Mouse (Mus musculus) CH12.LX (cell line): ENCODE results near the gene Gm20388. TPM values are rescaled to one million over a fixed set of nuclear protein-coding genes. Genes with fewer than 3 reads are reported as not detected.

Source experiments
- DNase-seq: peaks from one replicate; pipeline ENCODE4 v3.0.0-alpha.2; 2013; ENCODE audit errors: extremely low read depth
- H3K27ac ChIP-seq: 2 replicates; pipeline ENCODE4 v1.5.1; 2012; ENCODE audit warnings: low read depth, mild to moderate bottlenecking, control low read depth, moderate library complexity; ENCODE audit not compliant: insufficient read depth
- H3K27me3 ChIP-seq: replicated peaks from 2 replicates; pipeline ENCODE3; 2012; ENCODE audit warnings: inconsistent platforms
- H3K36me3 ChIP-seq, 2 experiments: replicated peaks in 1 of 2; 2 replicates each; pipeline versions ENCODE3 to v1.6.1; 2012; ENCODE audit warnings: inconsistent platforms in 1 of 2, low read length in 1 of 2, mild to moderate bottlenecking in 1 of 2, mixed read lengths in 1 of 2, moderate library complexity in 1 of 2; ENCODE audit not compliant: control insufficient read depth in 1 of 2, insufficient read depth in 1 of 2
- H3K4me1 ChIP-seq, 2 experiments: 2 replicates each; pipeline ENCODE4 v1.6.1; 2012; ENCODE audit warnings: inconsistent platforms in 1 of 2, moderate library complexity in 1 of 2; ENCODE audit not compliant: insufficient read depth in 2 of 2, control insufficient read depth in 1 of 2
- H3K4me2 ChIP-seq: 2 replicates; pipeline ENCODE4 v1.6.1; 2012; ENCODE audit warnings: low read depth, mild to moderate bottlenecking, control low read depth; ENCODE audit not compliant: poor library complexity, insufficient read depth, severe bottlenecking
- H3K4me3 ChIP-seq, 3 experiments: fragments of 150-350 bp in 1 of 3; sonication (generic) in 1 of 3; replicated peaks in 1 of 3; 2 replicates each; pipeline versions ENCODE3 to v1.5.1; 2011 to 2012; ENCODE audit warnings: low read depth in 2 of 3, low read length in 2 of 3, mild to moderate bottlenecking in 2 of 3, moderate library complexity in 2 of 3, control low read depth in 1 of 3, improper control_type of control experiment in 1 of 3, inconsistent platforms in 1 of 3, mixed read lengths in 1 of 3; ENCODE audit not compliant: poor library complexity in 1 of 3
- H3K79me2 ChIP-seq: replicated peaks from 2 replicates; pipeline ENCODE4 v1.6.1; 2012; ENCODE audit warnings: mild to moderate bottlenecking, moderate library complexity; ENCODE audit not compliant: control insufficient read depth, poor library complexity, insufficient read depth, severe bottlenecking; ENCODE audit errors: extremely low read depth
- H3K9ac ChIP-seq: 2 replicates; pipeline ENCODE4 v1.6.1; 2012; ENCODE audit warnings: low read depth, mild to moderate bottlenecking, control low read depth, moderate library complexity; ENCODE audit not compliant: insufficient read depth
- H3K9me3 ChIP-seq: replicated peaks from 2 replicates; pipeline ENCODE3; 2012; ENCODE audit warnings: low read length, inconsistent platforms, mixed read lengths
- BHLHE40 ChIP-seq: IDR thresholded peaks from 2 replicates; pipeline ENCODE4 v1.6.1; 2011; ENCODE audit warnings: mild to moderate bottlenecking, low read depth, low read length, improper control_type of control experiment
- CHD1 ChIP-seq: IDR thresholded peaks from 2 replicates; pipeline ENCODE4 v1.6.1; 2012; ENCODE audit warnings: low read depth, low read length, improper control_type of control experiment, inconsistent platforms
- CHD2 ChIP-seq: IDR thresholded peaks from 2 replicates; pipeline ENCODE4 v1.6.1; 2011; ENCODE audit warnings: low read length, improper control_type of control experiment
- E2F4 ChIP-seq: IDR thresholded peaks from 2 replicates; pipeline ENCODE4 v1.6.1; 2011; ENCODE audit warnings: low read depth, low read length, improper control_type of control experiment; ENCODE audit not compliant: insufficient replicate concordance
- EP300 ChIP-seq: IDR thresholded peaks from 2 replicates; pipeline ENCODE4 v1.6.1; 2011; ENCODE audit warnings: low read length, improper control_type of control experiment
- GABPA ChIP-seq: IDR thresholded peaks from 2 replicates; pipeline ENCODE4 v1.6.1; 2012; ENCODE audit warnings: low read depth, low read length, improper control_type of control experiment, inconsistent platforms; ENCODE audit not compliant: insufficient replicate concordance
- HCFC1 ChIP-seq: IDR thresholded peaks from 2 replicates; pipeline ENCODE4 v1.6.1; 2012; ENCODE audit warnings: low read depth, mild to moderate bottlenecking, inconsistent platforms, low read length, improper control_type of control experiment
- IRF4 ChIP-seq: IDR thresholded peaks from 2 replicates; pipeline ENCODE4 v1.6.1; 2014; ENCODE audit warnings: low read depth, mild to moderate bottlenecking, inconsistent platforms, low read length, improper control_type of control experiment
- JUN ChIP-seq: IDR thresholded peaks from 2 replicates; pipeline ENCODE4 v1.6.1; 2011; ENCODE audit warnings: low read depth, mild to moderate bottlenecking, low read length, improper control_type of control experiment, moderate library complexity; ENCODE audit not compliant: insufficient read depth
- KAT2A ChIP-seq: IDR thresholded peaks from 2 replicates; pipeline ENCODE4 v1.6.1; 2012; ENCODE audit warnings: low read length, improper control_type of control experiment, inconsistent platforms; ENCODE audit not compliant: insufficient replicate concordance
- MAFK ChIP-seq: IDR thresholded peaks from 2 replicates; pipeline ENCODE4 v1.6.1; 2011; ENCODE audit warnings: low read length, improper control_type of control experiment; ENCODE audit not compliant: insufficient replicate concordance
- MAZ ChIP-seq: IDR thresholded peaks from 2 replicates; pipeline ENCODE4 v1.6.1; 2012; ENCODE audit warnings: low read depth, mild to moderate bottlenecking, inconsistent platforms, low read length, improper control_type of control experiment, moderate library complexity
- MXI1 ChIP-seq: IDR thresholded peaks from 2 replicates; pipeline ENCODE4 v1.6.1; 2011; ENCODE audit warnings: mild to moderate bottlenecking, low read depth, low read length, improper control_type of control experiment
- MYC ChIP-seq: IDR thresholded peaks from 2 replicates; pipeline ENCODE4 v1.6.1; 2011; ENCODE audit warnings: low read depth, mild to moderate bottlenecking, improper control_type of control experiment, low read length
- PAX5 ChIP-seq: IDR thresholded peaks from 2 replicates; pipeline ENCODE4 v1.6.1; 2012; ENCODE audit warnings: low read length, inconsistent platforms, mixed read lengths
- POLR2AphosphoS2 ChIP-seq: IDR thresholded peaks from 2 replicates; pipeline ENCODE4 v1.6.1; 2011; ENCODE audit warnings: low read depth, low read length, improper control_type of control experiment
- RAD21 ChIP-seq: IDR thresholded peaks from 2 replicates; pipeline ENCODE4 v1.6.1; 2011; ENCODE audit warnings: low read depth, mild to moderate bottlenecking, low read length, improper control_type of control experiment, moderate library complexity
- RCOR1 ChIP-seq: conservative IDR thresholded peaks from 2 replicates; pipeline ENCODE4 v1.6.1; 2012; ENCODE audit warnings: low read depth, mild to moderate bottlenecking, inconsistent platforms, low read length, improper control_type of control experiment
- SIN3A ChIP-seq: IDR thresholded peaks from 2 replicates; pipeline ENCODE4 v1.6.1; 2012; ENCODE audit warnings: low read length, improper control_type of control experiment, inconsistent platforms
- TCF12 ChIP-seq: IDR thresholded peaks from 2 replicates; pipeline ENCODE4 v1.6.1; 2014; ENCODE audit warnings: low read depth, mild to moderate bottlenecking, inconsistent platforms, low read length, improper control_type of control experiment
- UBTF ChIP-seq: IDR thresholded peaks from 2 replicates; pipeline ENCODE4 v1.6.1; 2012; ENCODE audit warnings: low read depth, mild to moderate bottlenecking, inconsistent platforms, low read length, improper control_type of control experiment, moderate library complexity
- USF1 ChIP-seq: IDR thresholded peaks from 2 replicates; pipeline ENCODE4 v1.6.1; 2014; ENCODE audit warnings: low read depth, mild to moderate bottlenecking, inconsistent platforms, low read length, improper control_type of control experiment
- ZC3H11A ChIP-seq: IDR thresholded peaks from 2 replicates; pipeline ENCODE4 v1.6.1; 2012; ENCODE audit warnings: low read depth, mild to moderate bottlenecking, inconsistent platforms, low read length, improper control_type of control experiment
- ZNF384 ChIP-seq: IDR thresholded peaks from 2 replicates; pipeline ENCODE4 v1.6.1; 2012; ENCODE audit warnings: low read depth, low read length, improper control_type of control experiment, inconsistent platforms
- dilution Hi-C: fragments of 300-500 bp; cut with MboI; formaldehyde crosslinking; loops from 2 replicates; pipeline ENCODE4 v1.14.3; 2020; ENCODE audit warnings: low sequenced_read_pairs; ENCODE audit not compliant: extremely low pct_unique_long_range_greater_than_20kb, extremely low pct_ligation_motif_present
- in situ Hi-C: fragments of 300-500 bp; cut with MboI; formaldehyde crosslinking; loops from 3 replicates; pipeline ENCODE4 v1.14.3; 2019; ENCODE audit warnings: low sequenced_read_pairs, low pct_ligation_motif_present, low pct_unique_long_range_greater_than_20kb, mixed read lengths
- polyA plus RNA-seq: library from polyadenylated mRNA; unstranded; fragments of >175 nt; gene quantifications from 2 replicates; pipeline ENCODE4 v1.2.1, GENCODE M21; 2012; ENCODE audit warnings: low read depth; ENCODE audit not compliant: insufficient read length
- total RNA-seq, 2 experiments: library from RNA; depleted of rRNA; stranded (reverse); fragments of 300-350 nt in 1 of 2; fragments of >200 nt in 1 of 2; gene quantifications; 2 replicates each; pipeline ENCODE4 v1.2.3; 2012 to 2014

Gm20388 gene
- total and polyA plus RNA-seq, 3 experiments: 14.8 to 26.3 (median 22.2) TPM

GRCm38 (mm10) chr8:120535452-120536305 is 625.0 kb downstream of the Gm20388 start:
- peak overlapping the region; percentile 21 for H3K27ac ChIP-seq
- peak overlapping the region; percentile 14 for H3K9ac ChIP-seq
- peak; percentile 52 for TF ChIP-seq CHD2
- 0 out of 2 replicates have a peak, but pooled peaks have one; percentile 9 for TF ChIP-seq TCF12
- TF ChIP-seq EP300: peak; percentile 8; the same call in 1 of the 2 replicates
- TF ChIP-seq ZNF384: no peak
- TF ChIP-seq RCOR1: 0 out of 2 replicates have a peak, but pooled peaks have one; percentile 15
- no peaks in the 10 kb centered on the region for H3K9me3 ChIP-seq
- peaks cover 53% of the 10 kb centered on the region for H3K79me2 ChIP-seq
- H3K4me2 ChIP-seq: peak overlapping the region; percentile 83
- H3K36me3 ChIP-seq: peaks cover 0 to 7% of the 10 kb centered on the region in 2 experiments
- H3K4me3 ChIP-seq: peak overlapping the region; percentile 10 to 64 (median 64)
- dilution Hi-C loops: no loop called here
- peaks cover 42 to 81% of the 10 kb centered on the region in 2 experiments for H3K4me1 ChIP-seq
- in situ Hi-C loops: loop anchor here (5.0 to 10.0 kb wide), 2 partner anchors 128 to 211 kb away; no protein-coding TSS in a partner anchor
- H3K27me3 ChIP-seq: peaks cover 14% of the 10 kb centered on the region
- DNase-seq: no peak

- TF ChIP-seq GABPA (no peak), RCOR1 (no peak), IRF4 (no peak), MAZ (0 out of 2 replicates have a peak, but pooled peaks have one; percentile 23), MYC (no peak), PAX5 (no peak), EP300 (no peak), E2F4 (no peak), ZC3H11A (no peak), UBTF (peak; percentile 68; the same call in 1 of the 2 replicates), USF1 (no peak), BHLHE40 (peak; percentile 10; the same call in 1 of the 2 replicates), JUN (no peak), MAFK (no peak), KAT2A (no peak), POLR2AphosphoS2 (no peak), RAD21 (no peak), HCFC1 (no peak), CHD1 (no peak), CHD2 (no peak), MXI1 (no peak), SIN3A (no peak)
- TF ChIP-seq, all 38 proteins: peak for 3
- dilution Hi-C loops: no loop called here
- peaks cover 14% of the 10 kb centered on the region for H3K27me3 ChIP-seq
- peak overlapping the region; percentile 47 for H3K27ac ChIP-seq
- H3K9ac ChIP-seq: peak overlapping the region; percentile 14
- no peak for DNase-seq
- H3K79me2 ChIP-seq: peaks cover 60% of the 10 kb centered on the region
- peaks cover 37 to 78% of the 10 kb centered on the region in 2 experiments for H3K4me1 ChIP-seq
- peak overlapping the region; percentile 37 to 64 (median 64) for H3K4me3 ChIP-seq
- H3K36me3 ChIP-seq: peaks cover 0 to 2% of the 10 kb centered on the region in 2 experiments
- in situ Hi-C loops: loop anchor here (5.0 to 10.0 kb wide), 2 partner anchors 129 to 212 kb away; no protein-coding TSS in a partner anchor
- H3K4me2 ChIP-seq: peak overlapping the region; percentile 83
- no peaks in the 10 kb centered on the region for H3K9me3 ChIP-seq
Observed at GRCm38 (mm10) chr8:120536306-120537206, 625.9 kb downstream of the Gm20388 start.
